Mouse (Mus musculus) hematopoietic stem cell, adult 5-6 weeks (primary cell): ENCODE measurements at regions not wholly inside any gene's neighbourhood (a gene's known extent, or its start where the extent isn't known, plus 50 kb on each side); places are given as distances from the start of the nearest gene placed in this dataset.
"Not testable (repeated sequence)": the region's sequence is repeated elsewhere in the genome, so short reads cannot be mapped to it uniquely, and the experiment has no call there.

Experiments used
- ATAC-seq, 2 experiments: fragments of 125-278 bp in 1 of 2; replicated peaks in 1 of 2; 2 replicates each; pipeline ENCODE4 v1.8.0; 2016 to 2017; ENCODE audit warnings: inconsistent platforms in 2 of 2, mild to moderate bottlenecking in 2 of 2, moderate number of reproducible peaks in 2 of 2, low read depth in 1 of 2, moderate TSS enrichment in 1 of 2; ENCODE audit not compliant: low FRiP score in 2 of 2, poor library complexity in 2 of 2, severe bottlenecking in 2 of 2, insufficient read depth in 1 of 2, low TSS enrichment in 1 of 2

DNA sequence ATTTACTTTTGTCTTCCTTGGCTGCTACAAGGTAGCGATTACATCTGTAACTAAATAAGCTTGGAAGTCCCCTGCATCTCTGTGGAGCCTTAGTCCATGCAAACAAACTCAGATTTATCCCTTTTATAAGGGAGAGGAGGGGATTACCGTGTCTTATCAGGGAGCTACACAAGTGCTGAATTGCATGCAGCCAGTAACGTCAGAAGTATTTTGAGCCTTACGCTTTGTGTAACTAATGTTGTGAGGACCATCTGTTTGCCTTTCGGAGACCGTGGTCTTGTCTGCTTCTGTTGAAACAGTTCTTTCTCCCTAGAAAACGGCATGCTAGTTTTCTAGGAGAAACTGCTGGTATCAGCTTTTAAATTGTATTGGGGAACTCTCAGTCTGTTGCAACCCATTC lies 58.0 kb upstream of the Dmrta1 start:
- no peak for ATAC-seq

DNA sequence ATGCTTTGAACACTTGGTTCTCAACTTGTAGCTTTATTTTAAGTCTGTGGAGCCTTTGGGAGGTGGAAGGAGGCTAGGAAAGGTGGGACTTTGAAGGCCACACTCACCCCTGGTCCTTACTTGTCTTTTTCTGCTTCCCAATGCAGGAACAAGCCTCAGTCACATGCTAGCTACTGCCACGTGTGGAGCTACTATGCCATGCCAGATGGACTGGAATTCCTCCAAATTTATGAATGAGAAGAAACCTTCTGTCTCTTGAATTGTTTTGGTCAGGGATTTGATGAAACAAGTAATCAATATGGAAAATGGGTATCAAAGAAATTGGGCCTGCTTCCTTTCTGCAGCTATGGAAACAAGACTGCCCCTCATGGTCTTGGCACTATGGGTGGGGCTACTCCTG lies 74.5 kb upstream of the Dmrta1 start:
- no peak for ATAC-seq

DNA sequence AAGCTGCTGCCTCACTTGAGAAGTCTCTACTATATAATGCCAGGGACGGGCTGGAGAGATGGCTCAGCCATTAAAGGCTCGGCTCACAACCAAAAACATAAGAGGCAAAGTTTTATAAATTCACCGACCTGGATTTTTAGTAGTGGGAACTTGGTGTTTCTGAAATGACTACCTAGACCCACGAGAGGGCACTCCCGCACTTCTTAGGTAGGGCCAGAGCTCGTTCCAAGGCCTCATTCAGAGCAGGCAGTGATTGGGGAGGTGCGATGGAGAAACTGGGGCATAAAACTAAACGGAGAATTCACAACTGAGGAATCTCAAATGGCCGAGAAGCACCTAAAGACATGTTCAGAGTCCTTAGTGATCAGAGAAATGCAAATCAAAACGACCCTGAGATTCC lies 103.7 kb upstream of the Dmrta1 start:
- ATAC-seq, result no peak; a peak in 2 of 4 replicates

DNA sequence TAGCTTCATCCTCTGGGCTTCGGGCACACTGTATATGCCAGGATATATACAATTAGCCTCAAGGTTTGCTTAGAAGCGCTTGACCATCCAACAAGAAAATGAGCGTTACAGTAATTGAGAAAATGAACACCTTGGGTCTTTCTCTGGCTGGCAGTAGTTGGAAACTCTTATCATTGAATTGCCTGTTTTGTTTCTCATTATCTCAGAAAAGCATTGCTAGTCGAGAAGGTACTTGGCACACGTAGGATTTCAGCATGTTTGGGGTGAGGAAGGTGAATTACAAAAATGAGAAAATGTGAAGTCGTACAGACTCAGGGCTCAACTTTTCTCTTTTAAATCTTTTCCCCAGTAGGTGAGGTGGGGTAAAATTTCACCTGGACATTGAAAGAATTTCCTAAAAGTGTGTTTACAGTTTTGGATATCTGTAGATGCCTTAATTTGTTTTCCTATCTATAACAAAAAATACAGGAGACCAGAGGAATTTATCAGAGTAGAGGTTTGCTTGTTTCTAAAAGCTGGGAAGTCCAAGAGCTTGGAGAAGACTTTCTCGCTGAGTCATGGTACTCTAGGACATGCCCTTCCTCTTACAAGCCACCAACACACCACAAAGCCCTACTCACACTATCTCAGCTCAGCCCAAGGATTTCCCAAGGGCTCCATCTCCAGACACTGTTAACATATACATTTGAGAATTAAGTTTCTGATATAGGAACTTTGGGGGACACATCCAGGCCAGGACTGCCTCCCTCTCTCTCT lies 124.3 kb upstream of the Dmrta1 start:
- peak in 1 of 2 experiments; percentile 58; a peak in 2 of 4 replicates for ATAC-seq

DNA sequence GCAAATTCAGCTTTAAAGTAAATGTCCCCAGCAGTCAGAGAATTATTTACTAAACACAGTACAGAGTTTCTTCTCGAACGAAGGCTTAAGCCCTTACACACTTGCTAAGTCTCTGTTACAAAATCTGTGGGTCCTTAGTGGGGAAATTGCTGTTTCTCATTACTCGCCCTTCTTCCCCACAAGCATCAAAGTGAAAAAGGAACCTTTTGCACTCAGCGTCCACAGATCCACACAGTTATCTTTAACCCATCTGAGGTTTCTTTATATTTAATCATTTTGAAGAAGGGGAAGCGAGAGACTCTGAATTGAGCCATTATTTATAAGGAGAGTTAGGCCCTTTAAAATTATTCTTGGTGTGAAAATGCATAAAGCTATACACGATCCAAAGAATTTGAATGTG lies 126.7 kb upstream of the Dmrta1 start:
- no peak for ATAC-seq

DNA sequence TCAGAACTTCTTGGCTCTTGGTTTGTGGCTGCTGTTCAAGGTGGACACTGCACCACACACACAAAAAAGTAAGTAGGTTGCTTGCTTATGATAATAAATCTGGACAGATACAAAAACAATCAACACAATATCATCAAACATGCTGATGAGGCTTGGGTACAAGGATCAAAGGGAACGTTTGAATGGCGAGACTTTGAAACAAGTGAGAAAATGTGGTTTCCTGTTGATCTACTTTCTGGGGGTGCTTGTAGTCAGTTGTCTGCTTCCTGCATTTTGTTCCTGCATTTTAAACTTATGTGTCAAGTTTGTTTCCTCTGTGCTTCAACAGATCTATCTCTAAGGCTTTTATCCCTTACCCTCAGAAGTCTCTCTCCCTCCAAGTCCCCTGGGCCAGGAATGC lies 128.7 kb upstream of the Dmrta1 start:
- ATAC-seq, result no peak

DNA sequence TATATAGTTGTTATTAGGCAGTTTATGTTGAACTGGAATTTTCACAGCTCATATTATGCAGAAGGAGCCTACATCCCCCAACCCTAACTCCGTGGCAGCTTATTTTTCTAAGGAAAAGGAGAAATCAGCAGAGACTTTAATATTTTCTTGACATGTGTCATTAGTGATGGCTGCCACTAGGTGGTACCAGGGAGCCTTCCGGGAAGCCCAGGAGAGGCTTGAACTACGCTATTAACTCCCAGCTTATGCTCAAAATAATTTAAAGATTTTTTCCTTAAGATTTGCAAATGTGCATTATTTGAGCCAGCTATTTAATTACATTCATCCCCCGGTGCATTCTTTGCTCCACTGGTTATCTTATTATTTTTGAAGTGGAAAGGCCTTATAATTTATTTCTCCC lies 146.8 kb upstream of the Dmrta1 start:
- peak; percentile 62 to 72; a peak in 1 of 4 replicates for ATAC-seq

DNA sequence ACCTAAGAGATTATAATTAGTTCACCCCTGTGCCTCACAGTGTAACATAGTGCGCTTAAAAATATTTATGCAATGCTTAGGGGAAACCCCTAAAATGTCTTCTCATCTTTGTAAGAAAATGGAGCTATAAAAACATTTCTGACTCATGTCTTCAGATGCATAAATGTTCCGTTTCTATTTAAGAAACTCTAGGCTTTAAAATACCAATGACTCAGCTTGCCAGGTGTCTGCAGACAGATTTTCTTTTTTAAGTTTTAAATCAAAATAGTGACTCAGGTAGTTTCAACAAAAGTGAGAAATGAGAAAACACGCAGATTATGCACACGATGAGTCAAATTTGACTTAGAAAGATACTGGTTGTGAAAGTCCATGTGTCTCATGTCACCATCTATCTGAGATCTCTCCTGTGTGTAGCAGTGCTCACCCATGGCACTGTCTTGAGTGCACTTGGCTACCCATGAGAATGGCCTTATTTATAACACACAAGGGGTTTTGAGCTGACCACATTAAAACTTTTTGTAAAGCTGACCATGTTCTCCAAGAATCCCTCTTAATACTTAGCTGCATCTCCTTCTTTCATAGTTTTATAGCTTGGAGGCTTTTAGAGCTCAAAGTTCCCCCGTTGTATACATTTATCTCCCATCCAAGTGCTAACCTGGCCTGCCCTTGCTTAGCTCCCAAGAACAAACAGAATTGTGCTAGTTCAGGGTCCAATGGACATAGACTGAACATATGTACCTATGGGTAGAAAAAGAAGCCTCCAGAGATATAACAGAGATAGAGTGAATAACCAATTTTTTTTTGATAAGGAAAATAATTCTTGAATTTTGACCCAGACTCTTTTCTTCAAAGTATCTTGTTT lies 149.0 kb upstream of the Dmrta1 start:
- no peak for ATAC-seq

DNA sequence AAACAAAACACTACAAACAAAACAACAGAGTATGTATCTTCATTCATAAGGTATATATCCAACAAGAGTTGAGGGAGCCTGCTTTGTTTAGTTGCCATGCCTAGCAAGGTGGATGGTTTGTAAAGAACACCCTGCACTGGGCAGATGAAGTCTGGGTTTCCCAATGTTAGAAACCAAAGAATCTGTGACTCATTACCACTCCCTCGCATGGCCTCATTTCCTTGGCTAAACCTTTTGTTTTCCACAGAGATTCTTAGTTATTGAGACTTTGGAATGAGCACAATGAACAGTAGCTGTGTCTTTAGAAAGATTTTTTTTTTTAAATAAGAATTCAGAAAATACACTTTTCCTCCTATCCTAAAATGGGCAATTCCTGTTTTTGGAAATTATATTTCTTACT lies 151.3 kb upstream of the Dmrta1 start:
- ATAC-seq, result no peak

DNA sequence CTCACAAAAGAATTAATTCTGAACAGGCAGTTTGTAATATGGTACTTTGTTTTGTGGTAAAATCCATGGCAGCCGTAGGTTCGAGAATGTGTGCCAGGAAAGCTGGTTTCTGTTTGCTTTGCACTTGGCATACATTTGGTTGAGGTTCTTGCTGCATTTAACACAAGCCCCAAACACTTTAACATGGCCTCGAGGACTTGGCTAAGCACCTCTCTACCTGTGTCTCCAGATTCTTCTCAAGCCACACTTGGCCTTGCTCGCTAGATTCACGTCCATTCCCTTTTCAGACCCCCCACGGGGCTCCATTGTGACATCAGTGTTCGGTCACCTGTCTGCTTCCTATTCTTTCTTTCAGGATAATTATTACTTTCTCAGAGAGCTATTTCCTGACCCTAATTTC lies 151.9 kb upstream of the Dmrta1 start:
- no peak for ATAC-seq

DNA sequence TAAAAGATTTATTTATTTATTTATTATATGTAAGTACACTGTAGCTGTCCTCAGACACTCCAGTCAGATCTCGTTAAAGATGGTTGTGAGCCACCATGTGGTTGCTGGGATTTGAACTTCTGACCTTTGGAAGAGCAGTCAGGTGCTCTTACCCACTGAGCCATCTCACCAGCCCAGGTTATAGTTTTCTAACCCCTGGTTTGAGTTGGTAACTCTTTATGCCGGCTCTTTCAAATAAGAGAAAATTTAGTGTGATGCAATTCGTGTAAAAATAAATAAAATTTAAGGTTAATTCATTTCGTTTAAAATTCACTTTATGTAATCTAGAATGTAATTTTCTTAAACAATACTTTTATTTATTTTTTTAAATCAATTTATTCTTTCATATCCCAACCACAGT lies 153.7 kb upstream of the Dmrta1 start:
- not testable (repeated sequence) for ATAC-seq

DNA sequence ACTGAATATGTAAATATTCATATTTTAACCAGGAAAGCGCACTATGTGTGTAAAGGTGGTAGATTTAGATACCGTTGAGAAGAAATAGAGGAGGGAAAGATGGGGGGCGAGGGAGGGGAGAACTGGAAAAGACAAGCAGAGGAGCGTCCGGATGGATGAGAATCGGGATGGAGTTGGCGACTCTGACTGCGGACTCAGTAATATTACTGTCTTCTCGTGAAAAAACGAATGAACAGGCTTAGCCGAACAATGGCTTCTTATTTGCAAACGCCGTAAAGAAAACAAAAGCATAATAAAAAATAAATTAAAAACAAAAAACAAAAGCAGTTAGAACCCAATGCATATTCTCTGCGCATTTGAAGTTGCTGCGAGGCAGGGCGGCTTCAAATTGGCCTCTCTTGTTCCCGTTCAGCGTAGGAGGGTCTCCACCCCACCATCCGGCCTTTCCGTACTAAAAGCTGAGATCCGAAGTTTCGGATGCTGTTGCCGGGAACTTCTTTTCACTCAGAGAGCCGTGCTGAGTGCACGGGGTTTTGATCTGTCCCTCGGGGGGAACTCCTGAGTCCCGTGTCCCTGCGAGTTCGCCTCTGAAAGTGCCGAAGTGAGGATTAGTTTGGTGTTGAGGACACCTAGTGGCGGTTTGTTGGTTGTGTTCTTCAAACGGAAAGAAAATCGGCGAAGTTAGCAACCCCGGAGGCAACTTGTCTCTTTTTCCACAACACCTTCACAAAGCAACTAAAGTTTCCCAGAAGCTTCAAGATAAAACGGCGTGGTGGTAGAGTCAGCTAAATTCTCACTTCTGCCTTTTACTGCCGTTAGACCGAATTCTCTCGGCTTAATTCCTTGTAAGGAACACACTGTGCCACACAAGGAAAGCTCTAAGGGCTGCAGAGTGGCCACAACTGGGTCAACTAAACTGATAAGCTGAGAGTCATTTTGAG lies 154.7 kb upstream of the Dmrta1 start:
- ATAC-seq, result peak; percentile 93 to 94

DNA sequence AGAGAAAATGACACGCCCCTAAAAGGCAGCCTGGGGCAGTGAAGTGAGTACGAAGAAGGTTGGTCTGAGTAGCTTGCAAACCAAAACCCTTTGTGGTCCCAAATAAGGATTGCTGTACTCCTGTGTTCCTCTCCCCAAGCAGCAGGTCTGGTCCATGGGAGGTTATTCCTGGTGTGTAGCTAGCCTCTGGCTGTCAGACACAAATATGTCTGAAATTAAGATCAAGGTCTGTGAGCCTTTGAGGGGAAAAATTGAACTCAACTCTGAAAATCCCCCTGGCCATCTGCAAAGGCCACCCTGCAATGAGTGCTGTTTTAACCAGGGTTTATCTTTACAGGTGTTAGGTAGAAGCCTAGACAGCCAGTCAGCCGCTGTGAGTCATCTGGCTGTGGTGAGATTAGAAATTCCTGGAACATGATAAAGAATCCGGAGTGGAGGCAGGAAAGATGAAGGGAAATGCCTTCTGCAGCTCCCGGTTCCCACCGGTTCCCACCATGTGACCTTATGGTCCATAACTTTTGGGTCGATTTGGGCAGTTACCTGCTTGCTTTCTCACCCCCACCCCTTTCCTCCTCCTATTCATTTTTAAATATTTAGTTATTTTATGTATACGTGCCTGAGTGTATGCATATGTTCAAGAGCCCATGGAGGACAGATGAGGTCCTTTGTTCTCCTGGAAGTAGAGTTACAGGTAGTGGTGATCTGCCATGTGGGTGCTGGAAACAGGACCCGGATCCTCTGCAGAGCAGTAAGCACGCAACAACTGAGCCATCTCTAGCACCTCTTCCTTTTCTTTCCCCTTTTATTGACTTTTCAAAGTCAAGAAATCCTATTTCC lies 155.6 kb upstream of the Dmrta1 start:
- ATAC-seq, result no peak

DNA sequence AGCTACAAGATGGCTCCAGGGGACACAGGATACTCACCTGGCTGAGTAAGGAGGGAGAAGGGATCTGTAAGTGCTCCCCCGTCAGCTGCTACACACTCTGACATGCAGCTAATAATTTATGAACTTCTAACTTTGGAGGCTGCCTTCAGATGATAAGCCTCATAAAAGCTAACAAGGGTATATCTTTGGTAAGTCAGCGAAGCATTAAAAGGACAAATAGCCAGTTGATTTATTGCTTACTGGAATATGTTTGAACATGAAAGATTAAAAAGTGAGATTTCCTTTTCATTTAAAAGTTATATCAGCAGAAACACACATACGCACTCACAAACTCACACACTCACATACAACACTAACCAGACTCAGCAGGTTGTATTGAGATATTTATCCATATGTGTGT lies 161.2 kb upstream of the Dmrta1 start:
- no peak for ATAC-seq

DNA sequence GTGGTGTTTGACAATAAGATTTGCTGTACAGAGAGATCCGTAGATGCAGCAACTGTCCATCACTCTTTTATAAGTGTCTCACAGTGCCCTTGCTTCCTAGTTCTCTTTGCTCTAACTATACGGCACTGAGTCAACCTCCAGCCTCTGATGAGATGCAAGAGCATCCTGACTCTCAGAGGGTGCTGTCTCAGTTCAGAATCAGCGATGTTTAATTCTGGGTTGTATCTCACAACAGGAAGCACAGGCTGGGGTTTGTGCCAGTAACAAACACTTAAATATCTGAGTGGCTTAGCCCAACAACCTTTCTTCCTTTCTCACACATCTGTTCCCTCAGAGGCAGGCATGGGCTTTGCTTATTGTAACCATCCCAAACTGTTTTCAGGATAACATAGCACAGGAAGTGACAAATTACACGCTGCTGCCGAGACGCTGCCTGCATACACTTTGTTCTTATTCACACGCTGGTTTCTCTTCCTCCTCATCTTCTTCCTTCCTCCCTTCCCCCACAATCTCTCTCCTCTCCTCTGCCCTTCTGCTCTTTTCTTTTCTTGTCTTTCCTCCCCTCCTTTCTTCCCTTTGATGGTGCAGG lies 163.3 kb upstream of the Dmrta1 start:
- ATAC-seq, result no peak

DNA sequence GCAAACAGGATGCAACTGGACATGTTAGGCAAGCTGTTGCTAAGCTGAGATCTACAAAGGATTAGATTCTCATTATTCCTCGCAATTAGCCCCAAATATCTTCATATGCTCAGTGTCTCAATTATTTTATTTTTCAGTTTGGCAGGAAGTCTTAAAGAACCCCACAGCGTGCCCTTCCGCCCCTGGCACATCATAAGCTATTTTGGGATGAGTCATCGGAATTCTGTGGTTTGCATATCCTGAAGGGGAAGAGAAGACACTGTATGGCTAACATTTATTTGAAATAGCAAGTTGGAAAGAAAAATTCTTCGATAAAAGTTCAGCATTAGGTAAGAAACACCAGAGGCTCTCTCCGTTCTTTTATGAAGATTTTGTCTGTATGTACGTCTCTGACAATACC lies 164.3 kb upstream of the Dmrta1 start:
- no peak for ATAC-seq

DNA sequence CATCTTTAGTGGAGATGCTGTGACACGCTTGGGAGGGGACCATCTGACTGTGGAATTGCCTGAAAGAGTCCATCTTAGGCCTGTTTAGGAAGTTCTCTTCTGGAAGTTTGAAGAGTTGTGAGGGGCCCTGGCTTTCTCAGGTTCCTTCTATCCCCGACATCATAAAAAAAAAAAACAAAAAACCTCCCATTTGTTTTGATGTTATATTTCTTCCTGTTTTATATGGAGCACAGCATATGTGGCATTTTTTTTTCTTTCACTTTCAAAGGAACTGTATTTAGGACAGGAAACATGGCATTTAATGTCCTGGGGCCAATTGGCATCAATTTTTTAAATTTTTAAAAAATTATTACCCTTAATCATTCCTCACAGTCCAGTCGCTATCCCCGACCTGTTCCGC lies 168.6 kb upstream of the Dmrta1 start:
- no peak for ATAC-seq
